Mouse (Mus musculus) forebrain, postnatal 0 days (tissue): ENCODE measurements at regions not wholly inside any gene's neighbourhood (a gene's known extent, or its start where the extent isn't known, plus 50 kb on each side); places are given as distances from the start of the nearest gene placed in this dataset.
A peak's percentile ranks its signal among the peaks of the same experiment; 100 is the strongest.

Experiments used
- ATAC-seq: fragments of 200-750 bp; cut with Nextera tagmentation; 2 replicates; pipeline ENCODE4 v1.8.0; 2017; ENCODE audit warnings: mild to moderate bottlenecking, moderate library complexity
- DNase-seq: peaks from one replicate; pipeline ENCODE4 v3.0.0-alpha.2; 2015
- H3K27ac ChIP-seq: fragments of 300-500 bp; sonication (generic); 2 replicates; pipeline ENCODE4 v1.5.1; 2014; ENCODE audit warnings: low read depth, mild to moderate bottlenecking, antibody characterized with exemption, low read length, moderate library complexity, mixed read lengths
- H3K27me3 ChIP-seq: fragments of 300-500 bp; sonication (generic); 2 replicates; pipeline ENCODE4 v1.6.1; 2014; ENCODE audit warnings: mild to moderate bottlenecking, low read length, mixed read lengths; ENCODE audit not compliant: insufficient read depth
- H3K36me3 ChIP-seq: fragments of 300-500 bp; sonication (generic); 2 replicates; pipeline ENCODE4 v1.6.1; 2014; ENCODE audit warnings: mild to moderate bottlenecking, moderate library complexity; ENCODE audit not compliant: insufficient read depth
- H3K4me1 ChIP-seq: fragments of 300-500 bp; sonication (generic); 2 replicates; pipeline ENCODE4 v1.6.1; 2014; ENCODE audit warnings: antibody characterized with exemption; ENCODE audit not compliant: insufficient read depth
- H3K4me2 ChIP-seq: fragments of 300-500 bp; sonication (generic); 2 replicates; pipeline ENCODE4 v1.6.1; 2014; ENCODE audit warnings: low read depth, mild to moderate bottlenecking, moderate library complexity
- H3K4me3 ChIP-seq: fragments of 300-500 bp; sonication (generic); 2 replicates; pipeline ENCODE4 v1.5.1; 2014; ENCODE audit warnings: low read depth, low read length, mixed read lengths
- H3K9ac ChIP-seq: fragments of 300-500 bp; sonication (generic); 2 replicates; pipeline ENCODE4 v1.6.1; 2014; ENCODE audit warnings: mild to moderate bottlenecking
- H3K9me3 ChIP-seq: fragments of 300-500 bp; sonication (generic); 2 replicates; pipeline ENCODE4 v1.6.1; 2016; ENCODE audit warnings: low read length
- CTCF ChIP-seq: sonication (generic); IDR thresholded peaks from 2 replicates; pipeline ENCODE4 v1.5.1; 2016; ENCODE audit warnings: antibody characterized with exemption, control low read depth, low read depth
- WGBS: fragments of 180-500 bp; shearing (Covaris S2); extraction: QIAGEN DNeasy Blood & Tissue Kit; methylation state at CpG from one replicate; pipeline ENCODE4 v1.1.7; 2014; 5-methylcytosine and 5-hydroxymethylcytosine counted together

DNA sequence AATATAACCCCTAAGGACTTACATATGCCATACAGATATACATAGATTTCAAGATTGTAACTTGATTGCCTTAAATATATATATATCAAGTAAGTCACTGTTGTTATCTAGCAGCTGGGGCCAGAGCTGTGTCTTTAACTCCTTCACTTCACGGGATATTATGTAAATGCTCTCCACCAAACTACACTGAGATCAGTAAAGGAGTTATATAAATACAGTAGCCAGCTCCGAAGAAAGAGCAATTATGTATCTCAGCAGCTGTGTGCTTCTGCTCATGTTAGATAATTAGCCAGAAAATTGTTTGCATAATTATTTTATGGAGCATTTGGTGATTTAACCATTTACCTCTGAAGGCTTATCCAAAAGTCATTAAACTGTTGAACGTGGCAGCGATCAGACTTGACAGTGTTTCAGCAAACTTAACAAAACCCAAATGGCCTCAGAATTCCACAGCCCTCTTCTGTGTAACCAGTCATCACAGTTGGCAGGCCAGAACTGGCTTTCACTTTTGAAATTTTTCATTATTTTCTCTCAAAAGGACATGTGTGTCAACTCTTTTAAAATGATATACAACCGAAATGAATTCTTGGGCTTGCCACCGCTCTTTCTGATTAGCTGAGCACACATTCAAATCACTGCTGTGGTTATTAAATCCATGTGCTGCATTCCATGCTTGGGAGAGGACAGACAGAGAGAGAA, 107.8 kb downstream of the Fzd1 start:
- Histone ChIP-seq H3K9ac (no peak overlapping the region), H3K4me3 (no peak overlapping the region), H3K4me1 (no peaks in the 10 kb centered on the region), H3K4me2 (no peak overlapping the region), H3K36me3 (no peaks in the 10 kb centered on the region), H3K9me3 (no peaks in the 10 kb centered on the region), H3K27me3 (no peaks in the 10 kb centered on the region), H3K27ac (no peak overlapping the region; the same call in 1 of the 2 replicates)
- no peak for TF ChIP-seq CTCF
- no peak for DNase-seq
- WGBS, result 22% methylated on average over 6 of the region's 6 CpGs
- ATAC-seq, result peak; percentile 36; the same call in 1 of the 2 replicates

DNA sequence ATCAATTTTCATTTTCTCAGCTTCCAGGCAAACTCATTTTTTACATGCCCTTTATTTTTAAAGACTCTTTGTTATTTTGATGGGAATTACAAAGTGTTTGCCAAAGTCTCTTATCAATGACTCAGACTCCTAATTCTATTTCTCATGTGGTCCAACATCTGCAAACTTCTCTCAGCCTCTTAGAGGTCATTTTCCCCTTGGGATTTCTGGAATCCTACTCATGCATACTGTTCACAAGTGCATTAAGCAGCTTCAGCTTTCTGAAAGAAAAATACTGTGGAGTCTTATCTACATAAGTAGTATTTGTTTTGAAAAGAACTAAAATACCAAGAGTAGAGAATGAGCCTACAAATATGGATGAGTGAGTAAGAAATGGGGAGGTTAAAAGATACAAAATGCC, 116.8 kb downstream of the Fzd1 start:
- Histone ChIP-seq H3K9ac (no peak overlapping the region), H3K4me3 (no peak overlapping the region), H3K9me3 (no peaks in the 10 kb centered on the region; the same call in 1 of the 2 replicates), H3K36me3 (no peaks in the 10 kb centered on the region), H3K4me1 (no peaks in the 10 kb centered on the region), H3K27me3 (no peaks in the 10 kb centered on the region), H3K4me2 (no peak overlapping the region), H3K27ac (no peak overlapping the region)
- TF ChIP-seq CTCF, result no peak
- DNase-seq, result no peak
- no peak for ATAC-seq

DNA sequence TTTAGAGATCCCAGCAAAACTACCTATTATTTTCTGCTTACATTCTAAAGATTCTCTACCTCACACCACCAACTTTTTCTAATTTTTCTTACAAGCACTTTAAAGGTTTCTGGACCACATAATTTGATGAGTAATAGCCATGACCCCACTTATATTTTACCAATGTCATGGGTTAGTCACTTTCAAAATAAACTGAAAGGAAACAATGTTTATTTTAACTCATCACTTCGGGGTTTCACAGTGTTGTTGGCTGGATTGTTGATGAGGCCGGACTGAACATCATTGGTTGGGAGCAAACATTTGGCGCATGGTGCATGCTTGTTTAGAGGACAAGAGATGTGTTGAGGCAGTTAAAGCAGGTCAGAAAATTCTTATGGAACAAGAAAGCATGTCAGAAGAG, 124.1 kb downstream of the Fzd1 start:
- no peak for ATAC-seq
- H3K9ac ChIP-seq, result no peak overlapping the region
- no peak for DNase-seq
- no peak for TF ChIP-seq CTCF
- no peaks in the 10 kb centered on the region for H3K4me1 ChIP-seq
- H3K27me3 ChIP-seq, result no peaks in the 10 kb centered on the region
- WGBS, result 85% methylated on average over 3 of the region's 3 CpGs
- no peak overlapping the region for H3K4me3 ChIP-seq
- H3K9me3 ChIP-seq, result no peaks in the 10 kb centered on the region; the same call in 1 of the 2 replicates
- no peak overlapping the region for H3K27ac ChIP-seq
- no peaks in the 10 kb centered on the region for H3K36me3 ChIP-seq
- no peak overlapping the region for H3K4me2 ChIP-seq

DNA sequence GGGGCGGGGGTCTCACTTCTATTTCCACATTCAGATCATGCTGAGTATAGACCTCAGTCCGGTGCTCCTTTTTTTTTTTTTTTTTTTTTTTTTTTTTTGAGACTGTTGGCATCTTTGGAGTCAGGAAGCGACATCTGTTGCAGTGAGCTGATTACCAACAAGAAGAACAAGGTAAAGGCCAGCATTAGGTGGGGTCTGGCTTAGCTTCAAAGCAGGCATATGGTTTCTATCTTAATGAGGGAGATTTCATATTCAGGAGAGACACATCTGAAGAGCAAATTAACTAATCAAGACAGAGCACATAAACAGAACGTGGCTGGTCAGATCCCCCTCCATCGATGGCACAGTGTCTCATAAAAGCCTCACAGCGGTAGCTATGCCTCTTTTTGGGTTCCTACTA, 132.6 kb downstream of the Fzd1 start:
- H3K9ac ChIP-seq, result no peak overlapping the region
- TF ChIP-seq CTCF, result no peak

DNA sequence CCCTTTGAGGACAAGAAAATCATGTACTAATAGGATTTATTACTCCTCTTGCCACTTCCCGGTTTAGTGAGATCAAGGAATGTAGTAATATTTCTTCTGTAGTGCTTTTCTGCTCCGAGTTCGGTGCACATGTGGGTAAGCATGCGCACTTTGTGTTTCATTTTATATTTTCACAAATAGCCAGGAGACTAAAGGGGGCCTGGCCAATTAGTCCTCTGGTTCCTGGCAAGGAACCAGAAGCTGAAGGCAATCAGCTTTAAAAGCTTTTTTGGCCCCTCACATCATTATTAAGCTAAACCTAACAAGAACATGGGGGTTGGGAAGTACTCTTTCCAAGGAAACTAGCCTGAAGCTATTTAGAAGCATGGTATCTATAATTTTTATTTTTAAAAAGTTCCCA, 134.2 kb downstream of the Fzd1 start:
- 9% methylated on average over 4 of the region's 4 CpGs for WGBS

More for the DNA sequence above, 132.6 kb downstream of the Fzd1 start:
- 53% methylated on average over 6 of the region's 6 CpGs for WGBS
- no peak overlapping the region for H3K4me3 ChIP-seq
- no peaks in the 10 kb centered on the region for H3K27me3 ChIP-seq
- DNase-seq (no peak), ATAC-seq (no peak)
- H3K4me1 ChIP-seq, result no peaks in the 10 kb centered on the region
- H3K27ac ChIP-seq, result no peak overlapping the region
- no peaks in the 10 kb centered on the region for H3K36me3 ChIP-seq
- H3K9me3 ChIP-seq, result no peaks in the 10 kb centered on the region
- H3K4me2 ChIP-seq, result no peak overlapping the region

DNA sequence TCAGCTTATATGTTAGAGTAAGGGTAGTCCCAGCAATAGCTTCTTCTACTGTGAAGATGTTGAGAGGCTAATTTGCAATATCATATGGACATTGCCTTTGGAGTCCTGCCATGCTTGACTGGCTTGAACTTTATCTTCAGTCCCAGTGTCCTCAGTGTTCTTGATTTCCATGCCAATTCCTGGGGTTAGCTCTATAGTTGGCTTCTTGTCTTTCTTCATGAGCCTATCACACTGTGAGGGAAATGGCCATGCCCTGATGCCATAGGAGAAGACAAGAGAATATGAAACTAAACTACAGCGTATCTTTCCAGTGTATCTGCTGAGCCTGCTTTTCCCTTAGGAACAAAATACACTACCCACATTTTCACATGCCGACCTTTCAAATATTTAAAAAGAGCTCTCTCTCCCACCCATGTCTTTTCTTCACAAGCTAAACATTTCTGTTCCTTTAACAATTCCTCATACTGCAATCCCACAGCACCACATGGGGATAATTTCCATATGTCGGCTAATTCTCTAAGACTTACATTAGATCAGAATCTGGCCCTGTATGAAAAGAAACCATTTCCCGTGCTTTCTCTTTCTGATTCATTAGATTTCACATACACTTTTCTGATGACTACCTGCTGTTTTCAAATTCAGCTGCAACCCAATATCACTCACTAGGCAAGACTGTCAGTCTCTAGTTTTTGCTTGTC, 137.2 kb downstream of the Fzd1 start:
- Histone ChIP-seq H3K9me3 (no peaks in the 10 kb centered on the region), H3K27me3 (no peaks in the 10 kb centered on the region), H3K4me3 (no peak overlapping the region), H3K4me2 (no peak overlapping the region), H3K36me3 (no peaks in the 10 kb centered on the region), H3K4me1 (no peaks in the 10 kb centered on the region), H3K9ac (no peak overlapping the region), H3K27ac (no peak overlapping the region)
- WGBS, result 52% methylated on average over 4 of the region's 4 CpGs
- no peak for TF ChIP-seq CTCF
- ATAC-seq (no peak), DNase-seq (no peak)

More for the DNA sequence above, 134.2 kb downstream of the Fzd1 start:
- H3K4me1 ChIP-seq, result no peaks in the 10 kb centered on the region
- H3K27me3 ChIP-seq, result no peaks in the 10 kb centered on the region
- H3K4me3 ChIP-seq, result no peak overlapping the region
- no peak overlapping the region for H3K27ac ChIP-seq
- no peak overlapping the region for H3K9ac ChIP-seq
- H3K9me3 ChIP-seq, result no peaks in the 10 kb centered on the region
- ATAC-seq (no peak), DNase-seq (peak; percentile 16)
- no peaks in the 10 kb centered on the region for H3K36me3 ChIP-seq
- H3K4me2 ChIP-seq, result no peak overlapping the region
- TF ChIP-seq CTCF, result no peak

DNA sequence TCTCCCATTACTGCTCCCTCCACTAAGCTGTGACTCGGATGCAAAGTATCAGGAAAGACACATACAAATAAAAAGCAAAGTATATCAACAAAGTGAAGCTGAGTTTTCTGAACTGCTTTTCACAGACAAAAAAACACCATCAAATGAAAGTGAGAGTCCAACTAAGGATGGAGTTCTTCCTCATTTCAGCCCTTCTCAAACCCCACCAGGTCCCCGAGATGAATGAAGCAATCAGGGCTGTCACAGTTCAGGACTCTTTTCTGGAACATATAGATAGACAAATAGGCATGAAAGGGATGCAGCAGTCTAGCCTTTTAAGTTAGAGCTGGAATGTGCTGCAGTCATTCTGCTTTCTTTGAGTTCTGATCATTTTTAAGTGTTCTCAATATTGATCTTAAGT, 142.6 kb downstream of the Fzd1 start:
- ATAC-seq, result no peak
- 86% methylated on average over 2 of the region's 2 CpGs for WGBS

More for the DNA sequence above, 142.6 kb downstream of the Fzd1 start:
- no peaks in the 10 kb centered on the region for H3K36me3 ChIP-seq
- no peak overlapping the region for H3K9ac ChIP-seq
- H3K27me3 ChIP-seq, result no peaks in the 10 kb centered on the region
- DNase-seq, result no peak
- no peaks in the 10 kb centered on the region for H3K9me3 ChIP-seq
- H3K4me3 ChIP-seq, result no peak overlapping the region
- H3K27ac ChIP-seq, result no peak overlapping the region
- no peak for TF ChIP-seq CTCF
- H3K4me2 ChIP-seq, result no peak overlapping the region
- H3K4me1 ChIP-seq, result no peaks in the 10 kb centered on the region
